Mouse (Mus musculus): Measurements from ENCODE around the gene Jph3. TPM values are rescaled to one million over a fixed set of nuclear protein-coding genes. Genes with fewer than 3 reads are reported as not detected.

Jph3 gene
- 105 and 106 TPM in 2 replicates for polyA plus RNA-seq (2015; fragmentation: Nextera tagmentation; extraction: Ambion mirVana)

DNA sequence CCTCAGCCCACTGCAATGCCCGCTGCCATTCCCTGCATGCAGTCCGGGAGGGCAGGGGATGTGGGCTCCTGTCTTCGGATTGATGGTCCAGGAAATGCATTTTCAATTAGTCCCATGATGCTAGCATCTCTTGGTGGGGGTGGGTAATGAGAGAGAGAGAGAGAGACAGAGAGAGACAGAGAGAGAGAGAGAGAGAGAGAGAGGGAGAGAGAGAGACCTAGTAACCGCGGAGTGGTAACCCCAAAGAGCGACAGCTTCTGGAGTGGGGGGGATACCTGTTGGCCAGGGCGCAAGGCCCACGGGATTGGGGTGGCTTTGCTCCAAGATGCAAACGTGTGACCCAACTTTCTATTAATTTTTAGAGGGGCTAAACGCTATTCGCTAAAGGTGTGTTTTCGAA lies at the start of gene Jph3:
Jph3 (plus strand) TSS at position 301 of the 400 bp plus-strand sequence.
- Histone ChIP-seq H3K36me3 (ENCODE audit: control insufficient read depth, insufficient read depth, low read length) (no peaks in the 10 kb centered on the region), H3K4me1 (ENCODE audit: control insufficient read depth, insufficient read depth, low read length) (peaks cover 19% of the 10 kb centered on the region), H3K4me2 (ENCODE audit: low read length) (peak within 1 kb of the TSS; percentile 94), H3K9ac (ENCODE audit: low read depth, low read length) (peak within 1 kb of the TSS; percentile 87), H3K27ac (ENCODE audit: low read length) (peak within 1 kb of the TSS; percentile 74), H3K27me3 (ENCODE audit: control insufficient read depth, insufficient read depth, low read depth, low read length) (0 out of 2 replicates have a peak, but pooled peaks cover 3% of the 10 kb centered on the region), H3K9me3 (replicated peaks; ENCODE audit: control insufficient read depth, low read length, poor library complexity, severe bottlenecking) (peaks cover 4% of the 10 kb centered on the region; the same call in 1 of the 2 replicates), H3K4me3 (ENCODE audit: low read depth, low read length) (peak within 1 kb of the TSS; percentile 79)
- WGBS: 11% methylated on average over 12 of the region's 12 CpGs
- no peak for ATAC-seq

DNA sequence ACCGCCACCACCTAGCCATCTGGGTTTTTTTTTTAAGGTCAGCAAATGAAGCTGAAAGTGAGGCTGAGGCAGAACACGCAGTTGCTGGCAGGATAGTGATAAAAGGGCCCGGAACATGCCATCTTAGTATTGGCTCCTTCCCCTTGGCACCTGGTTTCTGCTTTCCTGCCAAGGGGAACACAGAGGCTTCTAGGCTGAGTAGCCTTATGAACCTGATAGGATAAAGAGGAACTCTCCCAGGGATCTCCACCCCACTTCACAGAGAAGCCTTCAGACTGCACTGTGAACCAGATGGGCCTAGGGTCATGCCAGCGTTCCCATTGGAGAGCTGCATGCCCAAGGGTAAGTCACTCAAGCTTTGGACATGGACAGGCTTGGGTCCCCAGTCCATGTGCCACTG lies 48.5 kb upstream of the Jph3 start:
- no peak overlapping the region for H3K4me3 ChIP-seq (ENCODE audit: low read depth, low read length)
- no peaks in the 10 kb centered on the region for H3K9me3 ChIP-seq (replicated peaks; ENCODE audit: control insufficient read depth, low read length, poor library complexity, severe bottlenecking)
- no peak overlapping the region for H3K4me2 ChIP-seq (ENCODE audit: low read length)
- ATAC-seq: no peak
- no peak overlapping the region for H3K9ac ChIP-seq (ENCODE audit: low read depth, low read length)
- H3K27me3 ChIP-seq (ENCODE audit: control insufficient read depth, insufficient read depth, low read depth, low read length): no peaks in the 10 kb centered on the region
- no peaks in the 10 kb centered on the region for H3K36me3 ChIP-seq (ENCODE audit: control insufficient read depth, insufficient read depth, low read length)
- 89% methylated on average over 4 of the region's 4 CpGs for WGBS
- no peak overlapping the region for H3K27ac ChIP-seq (ENCODE audit: low read length)
- H3K4me1 ChIP-seq (ENCODE audit: control insufficient read depth, insufficient read depth, low read length): no peaks in the 10 kb centered on the region

DNA sequence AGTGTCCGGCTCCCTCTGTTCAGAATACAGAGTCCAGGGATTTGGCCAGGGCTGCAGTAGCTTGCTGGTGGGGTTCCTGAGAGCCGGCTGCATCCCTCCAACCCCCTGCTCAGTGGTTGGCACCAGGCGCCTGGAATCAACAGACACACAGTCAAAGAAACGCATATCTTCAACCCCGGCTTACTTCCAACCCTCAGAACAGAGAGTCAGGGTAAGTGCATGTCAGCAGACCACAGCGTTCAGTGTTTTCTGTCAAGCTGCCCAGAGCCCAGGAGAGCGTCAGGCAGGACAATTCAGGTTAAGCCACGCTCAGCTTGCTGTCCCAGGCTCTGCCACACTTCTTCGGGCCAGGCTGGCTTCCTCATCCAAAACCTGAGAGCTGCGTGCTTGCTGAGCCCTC lies 48.0 kb upstream of the Jph3 start:
- no peaks in the 10 kb centered on the region for H3K36me3 ChIP-seq (ENCODE audit: control insufficient read depth, insufficient read depth, low read length)
- no peak overlapping the region for H3K4me2 ChIP-seq (ENCODE audit: low read length)
- no peak overlapping the region for H3K9ac ChIP-seq (ENCODE audit: low read depth, low read length)
- no peaks in the 10 kb centered on the region for H3K9me3 ChIP-seq (replicated peaks; ENCODE audit: control insufficient read depth, low read length, poor library complexity, severe bottlenecking)
- H3K4me1 ChIP-seq (ENCODE audit: control insufficient read depth, insufficient read depth, low read length): no peaks in the 10 kb centered on the region
- no peaks in the 10 kb centered on the region for H3K27me3 ChIP-seq (ENCODE audit: control insufficient read depth, insufficient read depth, low read depth, low read length)
- 45% methylated on average over 10 of the region's 10 CpGs for WGBS
- ATAC-seq: no peak
- no peak overlapping the region for H3K27ac ChIP-seq (ENCODE audit: low read length)
- H3K4me3 ChIP-seq (ENCODE audit: low read depth, low read length): no peak overlapping the region

DNA sequence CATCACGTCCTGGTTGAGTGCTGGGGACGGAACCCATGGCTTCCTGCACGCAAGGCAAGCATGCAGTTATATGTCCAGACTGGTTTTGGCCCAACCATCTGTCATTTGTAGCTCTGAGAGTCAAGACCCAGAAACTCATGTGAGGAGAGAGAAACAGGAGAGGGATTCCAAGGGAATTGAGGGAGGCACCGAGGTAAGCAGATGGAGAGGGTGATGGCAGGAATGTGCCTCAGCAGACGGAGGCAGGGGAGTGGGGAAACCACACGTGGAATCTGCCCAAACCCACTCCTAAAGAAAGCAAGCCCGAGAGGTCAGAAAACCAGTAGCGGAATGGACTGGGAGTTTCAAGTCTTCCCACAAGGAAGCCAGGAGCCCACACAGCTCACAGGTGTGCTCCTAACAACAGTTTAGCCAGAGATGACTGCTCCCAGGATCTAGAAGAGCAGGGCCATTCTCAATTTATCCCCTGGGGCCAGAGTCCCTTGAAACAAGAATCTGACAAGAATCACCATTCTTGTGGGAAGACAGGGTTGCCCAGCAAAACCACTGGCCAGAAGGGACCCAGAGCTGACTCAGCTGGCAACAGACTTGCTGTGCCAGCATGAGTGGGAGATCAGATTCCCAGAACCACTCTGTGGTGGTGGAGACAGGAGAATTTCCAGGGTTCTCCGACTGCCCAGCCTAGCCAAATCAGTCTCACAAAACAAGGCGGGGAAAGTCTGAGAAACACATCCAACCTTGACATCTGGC lies 46.2 kb upstream of the Jph3 start:
- Histone ChIP-seq H3K27ac (ENCODE audit: low read length) (no peak overlapping the region), H3K9me3 (replicated peaks; ENCODE audit: control insufficient read depth, low read length, poor library complexity, severe bottlenecking) (no peaks in the 10 kb centered on the region), H3K27me3 (ENCODE audit: control insufficient read depth, insufficient read depth, low read depth, low read length) (no peaks in the 10 kb centered on the region), H3K36me3 (ENCODE audit: control insufficient read depth, insufficient read depth, low read length) (no peaks in the 10 kb centered on the region), H3K4me3 (ENCODE audit: low read depth, low read length) (no peak overlapping the region), H3K4me1 (ENCODE audit: control insufficient read depth, insufficient read depth, low read length) (peaks cover 13% of the 10 kb centered on the region), H3K9ac (ENCODE audit: low read depth, low read length) (no peak overlapping the region), H3K4me2 (ENCODE audit: low read length) (no peak overlapping the region)
- ATAC-seq: no peak
- WGBS: 80% methylated on average over 10 of the region's 10 CpGs

DNA sequence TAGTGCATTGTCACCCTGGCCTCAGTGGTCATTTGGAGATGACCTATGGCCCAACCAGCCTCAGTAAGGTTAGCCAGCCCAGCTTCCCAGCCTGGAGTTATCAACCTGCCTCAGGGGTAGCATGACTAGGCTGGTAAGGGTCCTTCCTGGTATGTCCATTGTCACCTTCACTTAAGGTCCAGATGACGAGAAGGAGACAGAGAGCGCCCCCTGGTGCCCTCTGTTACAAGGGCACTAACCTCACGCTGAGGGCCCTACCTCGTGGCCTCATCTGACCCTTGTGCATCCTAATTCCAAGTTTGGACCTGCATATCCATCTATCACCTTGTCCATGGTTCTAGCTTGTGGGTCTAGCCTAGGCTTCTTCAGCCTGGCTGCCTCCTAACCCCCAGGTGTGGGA lies 44.0 kb upstream of the Jph3 start:
- Histone ChIP-seq H3K36me3 (ENCODE audit: control insufficient read depth, insufficient read depth, low read length) (no peaks in the 10 kb centered on the region), H3K27ac (ENCODE audit: low read length) (no peak overlapping the region), H3K27me3 (ENCODE audit: control insufficient read depth, insufficient read depth, low read depth, low read length) (no peaks in the 10 kb centered on the region), H3K4me1 (ENCODE audit: control insufficient read depth, insufficient read depth, low read length) (peaks cover 18% of the 10 kb centered on the region), H3K9me3 (replicated peaks; ENCODE audit: control insufficient read depth, low read length, poor library complexity, severe bottlenecking) (no peaks in the 10 kb centered on the region), H3K9ac (ENCODE audit: low read depth, low read length) (no peak overlapping the region), H3K4me2 (ENCODE audit: low read length) (no peak overlapping the region), H3K4me3 (ENCODE audit: low read depth, low read length) (no peak overlapping the region)
- ATAC-seq: no peak
- 14% methylated on average over 4 of the region's 4 CpGs for WGBS

DNA sequence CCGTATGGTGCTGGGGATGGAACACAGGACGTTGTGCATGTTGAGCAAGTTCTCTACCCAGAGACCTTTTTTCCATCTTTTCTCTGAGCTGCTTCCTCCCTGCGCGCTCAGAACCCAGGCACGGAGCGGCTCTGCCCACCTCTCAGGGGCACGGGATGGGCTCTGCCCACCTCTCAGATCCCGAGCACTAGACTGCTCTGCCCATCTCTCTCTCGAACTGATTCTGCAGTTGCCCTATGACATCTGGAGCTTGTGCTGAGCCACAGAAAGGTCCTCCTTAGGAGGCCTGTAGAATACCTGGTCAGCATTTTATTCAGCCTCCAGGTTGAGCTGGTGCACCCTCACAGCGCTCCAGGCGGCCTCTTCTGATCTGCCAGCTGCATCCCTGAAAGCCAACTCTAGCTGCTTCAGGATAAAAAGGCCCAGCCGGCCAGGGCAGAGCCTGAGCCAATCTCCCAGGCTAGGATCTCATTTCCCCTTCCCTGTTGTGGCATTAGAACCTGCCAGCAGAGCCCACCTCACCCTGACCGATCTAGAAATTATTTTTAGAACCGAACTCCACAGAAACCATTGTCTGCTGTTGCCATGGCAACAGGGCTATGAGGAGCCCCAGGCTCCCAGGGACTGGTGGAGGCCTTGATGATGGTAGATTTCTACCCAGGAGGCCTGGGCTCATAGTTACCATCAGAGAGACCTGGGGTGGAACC lies 41.8 kb upstream of the Jph3 start:
- H3K4me3 ChIP-seq (ENCODE audit: low read depth, low read length): no peak overlapping the region
- peak overlapping the region; percentile 2; the same call in 1 of the 2 replicates for H3K4me2 ChIP-seq (ENCODE audit: low read length)
- H3K36me3 ChIP-seq (ENCODE audit: control insufficient read depth, insufficient read depth, low read length): no peaks in the 10 kb centered on the region
- H3K9me3 ChIP-seq (replicated peaks; ENCODE audit: control insufficient read depth, low read length, poor library complexity, severe bottlenecking): no peaks in the 10 kb centered on the region
- H3K27ac ChIP-seq (ENCODE audit: low read length): peak overlapping the region; percentile 93
- no peak overlapping the region for H3K9ac ChIP-seq (ENCODE audit: low read depth, low read length)
- peaks cover 18% of the 10 kb centered on the region for H3K4me1 ChIP-seq (ENCODE audit: control insufficient read depth, insufficient read depth, low read length)
- ATAC-seq: peak; percentile 72
- 48% methylated on average over 14 of the region's 14 CpGs for WGBS
- H3K27me3 ChIP-seq (ENCODE audit: control insufficient read depth, insufficient read depth, low read depth, low read length): no peaks in the 10 kb centered on the region

DNA sequence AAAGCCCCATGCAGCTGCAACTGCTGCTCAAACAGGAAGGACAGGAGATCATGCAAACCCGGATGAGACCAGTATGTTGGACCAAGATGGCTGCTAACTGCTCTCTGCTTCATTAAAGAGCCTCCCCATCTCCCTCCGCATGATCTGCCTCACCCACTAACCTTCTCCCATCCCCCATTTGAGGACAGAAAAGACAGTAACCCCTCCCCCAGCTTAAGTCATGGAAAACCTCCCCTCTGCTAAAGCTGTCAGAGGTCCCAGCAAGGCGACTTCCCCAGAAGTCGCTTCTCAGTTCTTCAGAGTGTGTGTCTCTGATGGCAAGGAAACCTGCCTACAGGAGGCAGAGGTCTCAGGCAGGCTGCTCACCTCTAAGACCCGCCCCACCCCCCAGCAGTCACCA lies 40.9 kb upstream of the Jph3 start:
- Histone ChIP-seq H3K27ac (ENCODE audit: low read length) (peak overlapping the region; percentile 93), H3K9me3 (replicated peaks; ENCODE audit: control insufficient read depth, low read length, poor library complexity, severe bottlenecking) (no peaks in the 10 kb centered on the region), H3K27me3 (ENCODE audit: control insufficient read depth, insufficient read depth, low read depth, low read length) (no peaks in the 10 kb centered on the region), H3K4me2 (ENCODE audit: low read length) (no peak overlapping the region), H3K9ac (ENCODE audit: low read depth, low read length) (no peak overlapping the region), H3K4me1 (ENCODE audit: control insufficient read depth, insufficient read depth, low read length) (peaks cover 18% of the 10 kb centered on the region), H3K4me3 (ENCODE audit: low read depth, low read length) (no peak overlapping the region), H3K36me3 (ENCODE audit: control insufficient read depth, insufficient read depth, low read length) (no peaks in the 10 kb centered on the region)
- ATAC-seq: no peak
- WGBS: 41% methylated on average over 5 of the region's 5 CpGs

DNA sequence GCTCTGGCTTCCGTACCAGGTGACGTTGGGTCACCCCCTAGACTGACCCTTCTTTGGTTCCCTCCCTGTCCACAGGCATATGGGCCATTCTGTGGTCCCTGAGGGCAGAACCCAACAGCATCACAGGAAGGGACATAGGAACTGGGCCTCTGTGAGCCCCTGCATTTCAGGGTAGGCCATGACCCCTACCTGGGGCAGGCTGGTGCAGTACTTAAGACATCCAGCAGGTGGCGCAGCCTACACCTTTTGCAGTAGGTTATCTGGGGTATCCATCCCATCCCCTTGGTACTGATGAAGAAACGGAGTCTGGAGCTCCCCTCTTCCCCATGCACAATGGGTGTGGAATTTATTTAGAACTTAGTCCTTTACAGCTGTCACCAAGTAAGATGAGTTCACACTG lies 35.0 kb upstream of the Jph3 start:
- Histone ChIP-seq H3K4me1 (ENCODE audit: control insufficient read depth, insufficient read depth, low read length) (peaks cover 16% of the 10 kb centered on the region), H3K9me3 (replicated peaks; ENCODE audit: control insufficient read depth, low read length, poor library complexity, severe bottlenecking) (no peaks in the 10 kb centered on the region), H3K27ac (ENCODE audit: low read length) (no peak overlapping the region), H3K27me3 (ENCODE audit: control insufficient read depth, insufficient read depth, low read depth, low read length) (no peaks in the 10 kb centered on the region), H3K4me3 (ENCODE audit: low read depth, low read length) (no peak overlapping the region), H3K9ac (ENCODE audit: low read depth, low read length) (no peak overlapping the region), H3K4me2 (ENCODE audit: low read length) (no peak overlapping the region), H3K36me3 (ENCODE audit: control insufficient read depth, insufficient read depth, low read length) (no peaks in the 10 kb centered on the region)
- ATAC-seq: no peak
- WGBS: 57% methylated on average over 4 of the region's 4 CpGs

DNA sequence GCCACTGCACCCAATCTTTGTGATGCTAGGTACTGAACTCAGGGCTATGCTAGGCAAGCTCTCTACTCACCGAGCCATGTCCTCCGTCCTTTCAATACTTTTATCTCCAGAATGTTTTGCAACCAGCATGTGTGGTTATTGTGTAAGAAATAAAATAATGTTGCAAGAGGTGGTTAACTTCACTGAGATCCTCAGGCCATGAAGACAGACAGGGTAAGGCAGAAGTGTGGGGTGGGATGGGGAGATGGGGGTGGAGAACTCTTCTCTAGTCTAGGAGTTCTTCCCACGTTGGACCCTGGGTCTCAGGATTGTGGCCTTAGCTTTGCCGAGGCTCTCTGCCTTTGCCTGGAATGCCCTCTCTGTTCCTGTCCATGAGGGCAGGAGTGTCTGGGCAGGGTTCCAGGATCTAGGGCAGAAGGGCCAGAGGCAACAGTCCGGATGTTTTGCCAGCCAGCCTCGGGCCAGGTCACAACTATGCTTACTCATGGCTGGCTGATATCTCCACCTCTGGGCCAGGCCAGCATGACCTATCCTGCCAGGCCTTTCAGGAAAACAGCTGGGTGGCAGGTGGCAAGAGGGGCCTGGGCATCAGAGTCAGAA lies 33.7 kb upstream of the Jph3 start:
- ATAC-seq: no peak
- H3K27ac ChIP-seq (ENCODE audit: low read length): no peak overlapping the region

More for the DNA sequence above, 33.7 kb upstream of the Jph3 start:
- H3K4me3 ChIP-seq (ENCODE audit: low read depth, low read length): no peak overlapping the region
- H3K36me3 ChIP-seq (ENCODE audit: control insufficient read depth, insufficient read depth, low read length): no peaks in the 10 kb centered on the region
- H3K9me3 ChIP-seq (replicated peaks; ENCODE audit: control insufficient read depth, low read length, poor library complexity, severe bottlenecking): no peaks in the 10 kb centered on the region
- H3K4me2 ChIP-seq (ENCODE audit: low read length): no peak overlapping the region
- no peaks in the 10 kb centered on the region for H3K27me3 ChIP-seq (ENCODE audit: control insufficient read depth, insufficient read depth, low read depth, low read length)
- WGBS: 87% methylated on average over 6 of the region's 6 CpGs
- H3K4me1 ChIP-seq (ENCODE audit: control insufficient read depth, insufficient read depth, low read length): peaks cover 16% of the 10 kb centered on the region
- no peak overlapping the region for H3K9ac ChIP-seq (ENCODE audit: low read depth, low read length)
